ENCODE assay signal across 32 mouse cellular contexts in genomic region chr2:11917373-11917772, GRCm38 (mm10).
"Had no signal": no experiment of that assay in that cellular context is flagged by ENCODE, and none has a peak within 500 bp of the region (broad histone marks: within the 10 kb centered on the region; RNA-seq: fewer than 3 reads in every experiment).

No protein-coding gene starts in this region.

- H3K4me2 ChIP-seq: limb, embryonic 12.5 days; limb, embryonic 13.5 days; limb, embryonic 15.5 days; liver, embryonic 11.5 days; liver, embryonic 12.5 days; liver, embryonic 13.5 days; liver, embryonic 15.5 days; lung, embryonic 14.5 days; lung, embryonic 15.5 days; midbrain, embryonic 11.5 days; midbrain, embryonic 12.5 days; midbrain, embryonic 13.5 days; midbrain, embryonic 15.5 days had no signal

- H3K4me1 ChIP-seq: limb, embryonic 10.5 days; limb, embryonic 12.5 days; limb, embryonic 13.5 days; limb, embryonic 15.5 days; liver, embryonic 12.5 days; liver, embryonic 15.5 days; lung, embryonic 15.5 days; midbrain, embryonic 10.5 days; midbrain, embryonic 12.5 days; midbrain, embryonic 13.5 days; midbrain, embryonic 15.5 days had no signal

- H3K36me3 ChIP-seq: limb, embryonic 10.5 days; limb, embryonic 12.5 days; limb, embryonic 13.5 days; limb, embryonic 15.5 days; liver, embryonic 12.5 days; liver, embryonic 13.5 days; liver, embryonic 15.5 days; lung, embryonic 15.5 days; midbrain, embryonic 10.5 days; midbrain, embryonic 12.5 days; midbrain, embryonic 13.5 days; midbrain, embryonic 15.5 days had no signal

- DNase-seq: left cerebral cortex, postnatal 4 days; liver; liver, embryonic 13.5 days; liver, postnatal 0 days; lung, adult 18-20 months; lung, adult 2 months; lung, embryonic 14.5 days; lung, postnatal 10 days; lung, postnatal 14 days; lung, postnatal 36 days; lung, postnatal 4 days; midbrain, embryonic 14.5 days had no signal

- H3K9ac ChIP-seq: limb, embryonic 12.5 days; limb, embryonic 13.5 days; limb, embryonic 15.5 days; liver, embryonic 12.5 days; liver, embryonic 13.5 days; liver, embryonic 14.5 days; liver, embryonic 15.5 days; liver, postnatal 0 days; lung, embryonic 14.5 days; lung, embryonic 15.5 days; midbrain, embryonic 12.5 days; midbrain, embryonic 13.5 days; midbrain, embryonic 15.5 days had no signal

- H3K4me3 ChIP-seq: left cerebral cortex, adult 2 months; limb, embryonic 10.5 days; limb, embryonic 12.5 days; limb, embryonic 13.5 days; limb, embryonic 15.5 days; liver, embryonic 12.5 days; liver, embryonic 13.5 days; liver, embryonic 15.5 days; lung, embryonic 15.5 days; megakaryocyte, embryonic 14.5 days; midbrain, embryonic 10.5 days; midbrain, embryonic 12.5 days; midbrain, embryonic 13.5 days; midbrain, embryonic 15.5 days; myocyte had no signal

- H3K9me3 ChIP-seq: limb, embryonic 10.5 days; limb, embryonic 12.5 days; limb, embryonic 13.5 days; limb, embryonic 15.5 days; liver, embryonic 12.5 days; liver, embryonic 13.5 days; liver, embryonic 15.5 days; lung, embryonic 15.5 days; megakaryocyte, embryonic 14.5 days; midbrain, embryonic 10.5 days; midbrain, embryonic 12.5 days; midbrain, embryonic 13.5 days; midbrain, embryonic 15.5 days had no signal

- ATAC-seq: liver, embryonic 12.5 days; liver, postnatal 0 days; lung, postnatal 0 days; midbrain, embryonic 13.5 days; midbrain, embryonic 15.5 days; midbrain, embryonic 16.5 days had no signal

- H3K27ac ChIP-seq: left cerebral cortex, adult 2 months; limb, embryonic 10.5 days; limb, embryonic 12.5 days; limb, embryonic 13.5 days; limb, embryonic 15.5 days; liver, embryonic 12.5 days; liver, embryonic 13.5 days; liver, embryonic 14.5 days; liver, embryonic 15.5 days; lung, embryonic 15.5 days; macrophage; midbrain, embryonic 10.5 days; midbrain, embryonic 12.5 days; midbrain, embryonic 13.5 days; midbrain, embryonic 15.5 days had no signal

- H3K27me3 ChIP-seq: limb, embryonic 12.5 days; limb, embryonic 13.5 days; limb, embryonic 15.5 days; liver, embryonic 12.5 days; liver, embryonic 13.5 days; liver, embryonic 15.5 days; lung, embryonic 15.5 days; megakaryocyte, embryonic 14.5 days; midbrain, embryonic 12.5 days; midbrain, embryonic 13.5 days; midbrain, embryonic 15.5 days had no signal
